Mouse (Mus musculus): ENCODE results near the gene Selenos. TPM values are rescaled to one million over a fixed set of nuclear protein-coding genes. Genes with fewer than 3 reads are reported as not detected.

The Selenos gene
- polyA plus RNA-seq (2015; fragmentation: Nextera tagmentation; extraction: Ambion mirVana) = 86.5 and 90.7 TPM in 2 replicates

GRCm38 (mm10) chr7:66079364-66080230 is at the start of gene Selenos:
TSS of gene Selenos (plus strand) at chr7:66079649.
- ATAC-seq (ENCODE audit: low FRiP score, low read depth) = peak; percentile 100
- H3K4me3 ChIP-seq = peak within 1 kb of the TSS; percentile 60
- peaks cover 26% of the 10 kb centered on the region for H3K4me1 ChIP-seq (replicated peaks)
- H3K9me3 ChIP-seq = no peaks in the 10 kb centered on the region
- WGBS = under 1% methylated on average over 62 of the region's 65 CpGs
- peak within 1 kb of the TSS; percentile 83 for H3K27ac ChIP-seq (replicated peaks)
- no peaks in the 10 kb centered on the region for H3K27me3 ChIP-seq
- H3K36me3 ChIP-seq = peaks cover 38% of the 10 kb centered on the region
- H3K9ac ChIP-seq = peak within 1 kb of the TSS; percentile 53
- H3K4me2 ChIP-seq = peak within 1 kb of the TSS; percentile 74

- no peak for ATAC-seq (ENCODE audit: low FRiP score, low read depth)
- 65% methylated on average over 8 of the region's 8 CpGs for WGBS
- H3K4me3 ChIP-seq = no peak overlapping the region
- peaks cover 14% of the 10 kb centered on the region for H3K4me1 ChIP-seq (replicated peaks)
- H3K4me2 ChIP-seq = no peak overlapping the region
- H3K36me3 ChIP-seq = no peaks in the 10 kb centered on the region
- no peak overlapping the region for H3K27ac ChIP-seq (replicated peaks)
- H3K9ac ChIP-seq = no peak overlapping the region
- no peaks in the 10 kb centered on the region for H3K27me3 ChIP-seq
- no peaks in the 10 kb centered on the region for H3K9me3 ChIP-seq
These were observed 42.6 kb upstream of the Selenos start for GRCm38 (mm10) chr7:66036809-66037208.

GRCm38 (mm10) chr7:66038261-66038660 is 41.2 kb upstream of the Selenos start:
- 67% methylated on average over 3 of the region's 3 CpGs for WGBS

GRCm38 (mm10) chr7:66038730-66039129 is 40.7 kb upstream of the Selenos start:
- Histone ChIP-seq H3K9me3 (no peaks in the 10 kb centered on the region), H3K4me2 (no peak overlapping the region), H3K27ac (replicated peaks) (no peak overlapping the region), H3K4me3 (no peak overlapping the region), H3K27me3 (no peaks in the 10 kb centered on the region), H3K4me1 (replicated peaks) (peaks cover 21% of the 10 kb centered on the region), H3K9ac (no peak overlapping the region), H3K36me3 (no peaks in the 10 kb centered on the region)
- ATAC-seq (ENCODE audit: low FRiP score, low read depth) = no peak
- WGBS = 72% methylated on average over 11 of the region's 11 CpGs

More at GRCm38 (mm10) chr7:66038261-66038660, 41.2 kb upstream of the Selenos start:
- no peak for ATAC-seq (ENCODE audit: low FRiP score, low read depth)
- Histone ChIP-seq H3K4me3 (no peak overlapping the region), H3K27ac (replicated peaks) (no peak overlapping the region), H3K9ac (no peak overlapping the region), H3K9me3 (no peaks in the 10 kb centered on the region), H3K36me3 (no peaks in the 10 kb centered on the region), H3K27me3 (no peaks in the 10 kb centered on the region), H3K4me1 (replicated peaks) (peaks cover 16% of the 10 kb centered on the region), H3K4me2 (no peak overlapping the region)

GRCm38 (mm10) chr7:66040026-66040814 is 39.2 kb upstream of the Selenos start:
- whole genome bisulfite sequencing = 71% methylated on average over 18 of the region's 18 CpGs
- no peaks in the 10 kb centered on the region for H3K9me3 ChIP-seq

GRCm38 (mm10) chr7:66043552-66044459 is 35.6 kb upstream of the Selenos start, which contains the start of gene Gm45213:
TSS of gene Gm45213 (plus strand) at chr7:66043602.
- H3K36me3 ChIP-seq = no peaks in the 10 kb centered on the region
- H3K27me3 ChIP-seq = no peaks in the 10 kb centered on the region
- no peak within 1 kb of the TSS for H3K9ac ChIP-seq
- no peak within 1 kb of the TSS for H3K27ac ChIP-seq (replicated peaks)
- ATAC-seq (ENCODE audit: low FRiP score, low read depth) = peak; percentile 65
- no peak within 1 kb of the TSS for H3K4me2 ChIP-seq
- 59% methylated on average over 10 of the region's 10 CpGs for WGBS
- H3K4me1 ChIP-seq (replicated peaks) = peaks cover 39% of the 10 kb centered on the region
- no peaks in the 10 kb centered on the region for H3K9me3 ChIP-seq
- H3K4me3 ChIP-seq = no peak within 1 kb of the TSS

More at GRCm38 (mm10) chr7:66040026-66040814, 39.2 kb upstream of the Selenos start:
- no peak overlapping the region for H3K27ac ChIP-seq (replicated peaks)
- H3K4me1 ChIP-seq (replicated peaks) = peaks cover 34% of the 10 kb centered on the region
- H3K36me3 ChIP-seq = no peaks in the 10 kb centered on the region
- H3K4me2 ChIP-seq = no peak overlapping the region
- no peak overlapping the region for H3K4me3 ChIP-seq
- no peaks in the 10 kb centered on the region for H3K27me3 ChIP-seq
- no peak overlapping the region for H3K9ac ChIP-seq
- ATAC-seq (ENCODE audit: low FRiP score, low read depth) = no peak

- no peaks in the 10 kb centered on the region for H3K27me3 ChIP-seq
- no peak overlapping the region for H3K4me3 ChIP-seq
- no peak; the same call in 1 of the 2 replicates for ATAC-seq (ENCODE audit: low FRiP score, low read depth)
- no peaks in the 10 kb centered on the region for H3K9me3 ChIP-seq
- H3K9ac ChIP-seq = no peak overlapping the region
- H3K4me2 ChIP-seq = no peak overlapping the region
- H3K36me3 ChIP-seq = no peaks in the 10 kb centered on the region
- no peak overlapping the region for H3K27ac ChIP-seq (replicated peaks)
- WGBS = 29% methylated on average over 9 of the region's 9 CpGs
- H3K4me1 ChIP-seq (replicated peaks) = peaks cover 36% of the 10 kb centered on the region
These were observed 34.8 kb upstream of the Selenos start for GRCm38 (mm10) chr7:66044617-66045016.

GRCm38 (mm10) chr7:66046921-66047918 is 32.2 kb upstream of the Selenos start:
- Histone ChIP-seq H3K4me3 (no peak overlapping the region), H3K4me2 (no peak overlapping the region), H3K9ac (no peak overlapping the region), H3K27ac (replicated peaks) (no peak overlapping the region), H3K27me3 (no peaks in the 10 kb centered on the region), H3K4me1 (replicated peaks) (peaks cover 36% of the 10 kb centered on the region), H3K36me3 (no peaks in the 10 kb centered on the region), H3K9me3 (no peaks in the 10 kb centered on the region)
- ATAC-seq (ENCODE audit: low FRiP score, low read depth) = no peak
- WGBS = 62% methylated on average over 17 of the region's 17 CpGs

- WGBS = 81% methylated on average over 4 of the region's 4 CpGs
- H3K4me2 ChIP-seq = no peak overlapping the region
- H3K36me3 ChIP-seq = no peaks in the 10 kb centered on the region
- no peaks in the 10 kb centered on the region for H3K27me3 ChIP-seq
- H3K9ac ChIP-seq = no peak overlapping the region
- no peak for ATAC-seq (ENCODE audit: low FRiP score, low read depth)
- no peak overlapping the region for H3K4me3 ChIP-seq
- no peaks in the 10 kb centered on the region for H3K9me3 ChIP-seq
- no peak overlapping the region for H3K27ac ChIP-seq (replicated peaks)
- peaks cover 36% of the 10 kb centered on the region for H3K4me1 ChIP-seq (replicated peaks)
These were observed 31.5 kb upstream of the Selenos start for GRCm38 (mm10) chr7:66047975-66048374.

GRCm38 (mm10) chr7:66048446-66049230 is 30.8 kb upstream of the Selenos start:
- no peak overlapping the region for H3K27ac ChIP-seq (replicated peaks)
- no peak overlapping the region for H3K9ac ChIP-seq
- no peak overlapping the region for H3K4me3 ChIP-seq
- H3K4me2 ChIP-seq = no peak overlapping the region
- ATAC-seq (ENCODE audit: low FRiP score, low read depth) = no peak
- H3K9me3 ChIP-seq = no peaks in the 10 kb centered on the region
- no peaks in the 10 kb centered on the region for H3K36me3 ChIP-seq
- peaks cover 30% of the 10 kb centered on the region for H3K4me1 ChIP-seq (replicated peaks)
- H3K27me3 ChIP-seq = no peaks in the 10 kb centered on the region
- WGBS = 84% methylated on average over 12 of the region's 12 CpGs
